Mouse (Mus musculus): ENCODE measurements around the gene Cdh23. TPM values are rescaled to one million over a fixed set of nuclear protein-coding genes. Genes with fewer than 3 reads are reported as not detected.
"Not testable (repeated sequence)": the region's sequence is repeated elsewhere in the genome, so short reads cannot be mapped to it uniquely, and the experiment has no call there.

The Cdh23 gene
- total RNA-seq (2012; rRNA removed) = 2.3 and 2.7 TPM in 2 replicates

DNA sequence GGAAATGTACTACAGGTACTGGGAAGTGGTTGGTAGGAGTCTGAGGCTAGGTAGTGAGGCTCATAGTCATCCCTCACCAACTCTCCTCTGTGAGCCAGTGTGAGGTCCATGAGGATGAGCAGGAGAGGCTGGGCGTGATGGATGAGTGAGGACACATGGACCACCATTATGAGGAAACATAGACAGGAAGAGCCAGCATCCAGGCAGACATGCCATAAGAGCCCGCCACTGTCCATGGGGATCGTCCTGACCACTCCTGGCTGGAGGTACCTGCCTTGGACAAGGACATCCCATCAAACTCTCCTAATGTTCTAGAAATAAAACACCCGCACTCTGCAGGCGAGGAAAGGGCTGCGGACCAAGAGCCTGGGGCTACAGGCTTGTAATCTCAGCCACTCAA is at the start of gene Cdh23:
Gene Cdh23, minus strand, starts transcription at position 101 of the 400 bp plus-strand sequence.
- no peak for TF ChIP-seq CHD2 (IDR thresholded peaks at IDR 0.05; ENCODE audit: low read depth, low read length)
- no peak for TF ChIP-seq ZC3H11A (IDR thresholded peaks at IDR 0.05; ENCODE audit: borderline replicate concordance, low read depth, low read length)
- in situ Hi-C loops (cut with MboI; ENCODE audit: low sequenced_read_pairs in 2 of 2, unreplicated experiment in 2 of 2) = no loop called here
- no peak for DNase-seq (ENCODE audit: low read depth, low spot score)

DNA sequence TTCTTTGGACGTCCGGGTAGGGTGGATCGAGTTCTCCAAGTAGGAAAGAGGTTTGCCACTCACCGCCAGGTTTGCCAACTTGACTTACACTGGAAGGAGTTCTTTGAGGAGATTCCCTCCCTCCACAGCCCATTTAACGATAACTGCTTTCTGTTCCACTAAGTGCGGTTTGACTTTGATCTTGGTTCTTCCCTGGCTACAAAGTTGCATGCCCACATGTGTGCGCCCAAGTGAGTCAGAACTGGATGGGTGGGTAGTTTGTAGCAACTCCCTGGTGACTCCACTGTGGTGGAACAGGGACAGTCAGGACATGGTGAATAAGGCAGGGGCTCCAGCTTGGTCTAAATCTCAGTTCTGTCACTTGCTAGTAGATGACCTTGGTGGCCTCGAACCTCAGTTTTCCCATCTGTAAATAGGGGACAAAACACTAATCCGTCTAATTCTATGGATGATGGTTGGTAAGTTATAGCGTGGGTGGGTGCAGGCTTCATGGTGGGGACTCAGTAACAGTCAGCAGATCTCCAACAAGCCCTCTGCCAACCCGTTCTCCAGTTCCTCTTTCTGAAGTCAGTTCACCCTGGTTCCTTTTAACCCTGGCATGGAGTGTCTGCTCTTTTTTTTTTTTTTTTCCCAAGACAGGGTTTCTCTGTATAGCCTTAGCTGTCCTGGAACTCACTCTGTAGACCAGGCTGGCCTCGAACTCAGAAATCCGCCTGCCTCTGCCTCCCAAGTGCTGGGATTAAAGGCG is 48.4 kb upstream of the Cdh23 start:
- in situ Hi-C loops (cut with MboI; ENCODE audit: low sequenced_read_pairs in 2 of 2, unreplicated experiment in 2 of 2) = no loop called here
- H3K9ac ChIP-seq (ENCODE audit: insufficient read depth, low read depth, low read length, poor library complexity, severe bottlenecking) = no peak overlapping the region
- no peak overlapping the region for H3K27ac ChIP-seq (ENCODE audit: insufficient read depth, low read depth, low read length, poor library complexity, severe bottlenecking)
- no peak for TF ChIP-seq CHD2 (IDR thresholded peaks at IDR 0.05; ENCODE audit: low read depth, low read length)
- no peak for TF ChIP-seq ZNF384 (IDR thresholded peaks at IDR 0.05; ENCODE audit: low read depth, low read length)
- no peak for TF ChIP-seq ZC3H11A (IDR thresholded peaks at IDR 0.05; ENCODE audit: borderline replicate concordance, low read depth, low read length)
- TF ChIP-seq MAFK (IDR thresholded peaks at IDR 0.05; ENCODE audit: insufficient read depth, low read depth, low read length) = no peak
- no peak for TF ChIP-seq HCFC1 (IDR thresholded peaks at IDR 0.05; ENCODE audit: borderline replicate concordance, insufficient read depth, low read length)
- H3K4me3 ChIP-seq (ENCODE audit: insufficient read depth in 1 of 2, low read depth in 1 of 2, low read length in 2 of 2, poor library complexity in 1 of 2, severe bottlenecking in 1 of 2) = no peak overlapping the region
- H3K9me3 ChIP-seq (ENCODE audit: control insufficient read depth, insufficient read depth, low read depth, low read length) = no peaks in the 10 kb centered on the region
- no peak for DNase-seq (ENCODE audit: low read depth, low spot score)
- H3K36me3 ChIP-seq (ENCODE audit: control insufficient read depth, insufficient read depth, low read length, poor library complexity, severe bottlenecking) = no peaks in the 10 kb centered on the region; the same call in 1 of the 2 replicates
- peaks cover 5 to 12% of the 10 kb centered on the region in 2 experiments; a peak in 3 of 4 replicates for H3K4me1 ChIP-seq (ENCODE audit: control insufficient read depth in 2 of 2, insufficient read depth in 2 of 2, low read length in 2 of 2, poor library complexity in 1 of 2)

More for the DNA sequence above, at the start of gene Cdh23:
- no peak within 1 kb of the TSS for H3K27ac ChIP-seq (ENCODE audit: insufficient read depth, low read depth, low read length, poor library complexity, severe bottlenecking)
- H3K9me3 ChIP-seq (ENCODE audit: control insufficient read depth, insufficient read depth, low read depth, low read length) = no peaks in the 10 kb centered on the region; the same call in 1 of the 2 replicates
- no peak within 1 kb of the TSS for H3K4me3 ChIP-seq (ENCODE audit: insufficient read depth in 1 of 2, low read depth in 1 of 2, low read length in 2 of 2, poor library complexity in 1 of 2, severe bottlenecking in 1 of 2)
- no peaks in the 10 kb centered on the region for H3K36me3 ChIP-seq (ENCODE audit: control insufficient read depth, insufficient read depth, low read length, poor library complexity, severe bottlenecking)
- H3K4me1 ChIP-seq (ENCODE audit: control insufficient read depth in 2 of 2, insufficient read depth in 2 of 2, low read length in 2 of 2, poor library complexity in 1 of 2) = no peaks in the 10 kb centered on the region
- H3K9ac ChIP-seq (ENCODE audit: insufficient read depth, low read depth, low read length, poor library complexity, severe bottlenecking) = no peak within 1 kb of the TSS

DNA sequence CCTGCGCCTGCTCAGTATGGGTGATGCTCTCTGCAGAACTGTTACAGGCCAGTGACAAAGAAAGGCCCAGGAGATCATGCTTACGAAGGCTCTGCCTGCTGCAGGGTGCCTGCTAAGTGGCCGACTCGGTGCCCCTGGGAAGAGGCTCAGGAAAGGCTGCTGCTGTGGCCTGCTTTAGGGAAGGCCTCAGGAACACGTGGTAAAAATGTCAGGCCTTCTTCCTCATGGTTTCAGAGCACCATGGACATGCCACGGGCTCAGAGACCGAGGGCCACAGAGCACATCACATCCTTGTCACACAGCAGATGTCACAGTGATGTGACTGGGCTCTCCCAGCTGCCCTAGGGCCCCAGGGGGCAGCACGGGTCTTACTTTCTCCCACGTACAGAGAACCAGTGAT is 47.4 kb upstream of the Cdh23 start:
- Histone ChIP-seq H3K4me1 (ENCODE audit: control insufficient read depth in 2 of 2, insufficient read depth in 2 of 2, low read length in 2 of 2, poor library complexity in 1 of 2) (peaks cover 5 to 12% of the 10 kb centered on the region in 2 experiments; a peak in 3 of 4 replicates), H3K36me3 (ENCODE audit: control insufficient read depth, insufficient read depth, low read length, poor library complexity, severe bottlenecking) (no peaks in the 10 kb centered on the region; the same call in 1 of the 2 replicates), H3K4me3 (ENCODE audit: insufficient read depth in 1 of 2, low read depth in 1 of 2, low read length in 2 of 2, poor library complexity in 1 of 2, severe bottlenecking in 1 of 2) (no peak overlapping the region), H3K9me3 (ENCODE audit: control insufficient read depth, insufficient read depth, low read depth, low read length) (no peaks in the 10 kb centered on the region), H3K27ac (ENCODE audit: insufficient read depth, low read depth, low read length, poor library complexity, severe bottlenecking) (no peak overlapping the region), H3K9ac (ENCODE audit: insufficient read depth, low read depth, low read length, poor library complexity, severe bottlenecking) (no peak overlapping the region)
- no peak for TF ChIP-seq ZC3H11A (IDR thresholded peaks at IDR 0.05; ENCODE audit: borderline replicate concordance, low read depth, low read length)
- no peak for TF ChIP-seq ZNF384 (IDR thresholded peaks at IDR 0.05; ENCODE audit: low read depth, low read length)
- no peak for DNase-seq (ENCODE audit: low read depth, low spot score)
- in situ Hi-C loops (cut with MboI; ENCODE audit: low sequenced_read_pairs in 2 of 2, unreplicated experiment in 2 of 2) = no loop called here

- Histone ChIP-seq H3K9me3 (ENCODE audit: control insufficient read depth, insufficient read depth, low read depth, low read length) (no peaks in the 10 kb centered on the region), H3K4me3 (ENCODE audit: insufficient read depth in 1 of 2, low read depth in 1 of 2, low read length in 2 of 2, poor library complexity in 1 of 2, severe bottlenecking in 1 of 2) (no peak overlapping the region), H3K36me3 (ENCODE audit: control insufficient read depth, insufficient read depth, low read length, poor library complexity, severe bottlenecking) (no peaks in the 10 kb centered on the region; the same call in 1 of the 2 replicates), H3K4me1 (ENCODE audit: control insufficient read depth in 2 of 2, insufficient read depth in 2 of 2, low read length in 2 of 2, poor library complexity in 1 of 2) (peaks cover 5 to 12% of the 10 kb centered on the region in 2 experiments; a peak in 3 of 4 replicates), H3K27ac (ENCODE audit: insufficient read depth, low read depth, low read length, poor library complexity, severe bottlenecking) (no peak overlapping the region), H3K9ac (ENCODE audit: insufficient read depth, low read depth, low read length, poor library complexity, severe bottlenecking) (no peak overlapping the region)
- in situ Hi-C loops (cut with MboI; ENCODE audit: low sequenced_read_pairs in 2 of 2, unreplicated experiment in 2 of 2) = no loop called here
- TF ChIP-seq CHD2 (IDR thresholded peaks at IDR 0.05; ENCODE audit: low read depth, low read length) = no peak
- no peak for TF ChIP-seq MAFK (IDR thresholded peaks at IDR 0.05; ENCODE audit: insufficient read depth, low read depth, low read length)
- TF ChIP-seq ZNF384 (IDR thresholded peaks at IDR 0.05; ENCODE audit: low read depth, low read length) = no peak
- no peak for TF ChIP-seq HCFC1 (IDR thresholded peaks at IDR 0.05; ENCODE audit: borderline replicate concordance, insufficient read depth, low read length)
- TF ChIP-seq ZC3H11A (IDR thresholded peaks at IDR 0.05; ENCODE audit: borderline replicate concordance, low read depth, low read length) = no peak
- no peak for DNase-seq (ENCODE audit: low read depth, low spot score)
Measured at GRCm38 (mm10) chr10:60742942-60743341, 46.7 kb upstream of the Cdh23 start.

- in situ Hi-C loops (cut with MboI; ENCODE audit: low sequenced_read_pairs in 2 of 2, unreplicated experiment in 2 of 2); H3K27ac ChIP-seq (ENCODE audit: insufficient read depth, low read depth, low read length, poor library complexity, severe bottlenecking); DNase-seq (ENCODE audit: low read depth, low spot score); H3K36me3 ChIP-seq (ENCODE audit: control insufficient read depth, insufficient read depth, low read length, poor library complexity, severe bottlenecking); H3K9ac ChIP-seq (ENCODE audit: insufficient read depth, low read depth, low read length, poor library complexity, severe bottlenecking); H3K9me3 ChIP-seq (ENCODE audit: control insufficient read depth, insufficient read depth, low read depth, low read length); H3K4me3 ChIP-seq (ENCODE audit: insufficient read depth in 1 of 2, low read depth in 1 of 2, low read length in 2 of 2, poor library complexity in 1 of 2, severe bottlenecking in 1 of 2): not testable (repeated sequence)
- peaks cover 5 to 10% of the 10 kb centered on the region in 2 experiments; a peak in 3 of 4 replicates for H3K4me1 ChIP-seq (ENCODE audit: control insufficient read depth in 2 of 2, insufficient read depth in 2 of 2, low read length in 2 of 2, poor library complexity in 1 of 2)
Measured at GRCm38 (mm10) chr10:60742296-60742695, 46.0 kb upstream of the Cdh23 start.
